Mouse (Mus musculus): ENCODE data around the gene Uqcr10.
A peak's percentile ranks its signal among the peaks of the same experiment; 100 is the strongest.

Gene Uqcr10

DNA sequence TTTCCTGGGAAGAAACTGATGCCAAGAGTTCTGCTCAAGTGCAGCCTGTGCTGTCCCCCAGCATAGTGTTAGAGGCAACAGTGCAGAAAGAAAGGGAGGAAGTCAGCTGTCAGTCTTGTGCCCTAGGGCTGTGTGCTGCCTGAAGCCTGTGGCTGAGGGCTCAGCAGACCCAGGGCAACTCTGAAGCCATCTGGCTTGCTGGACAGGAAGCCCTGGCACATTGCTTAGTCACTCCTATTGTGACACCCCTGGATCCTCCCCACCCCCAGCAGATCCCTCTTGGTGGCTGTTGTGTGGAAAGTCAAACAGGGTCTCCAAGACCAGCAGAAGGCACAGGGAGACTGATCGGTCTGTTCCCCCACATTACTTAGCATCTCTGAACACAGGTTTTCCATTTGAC lies 29.5 kb downstream of the Uqcr10 start:
- peak; percentile 52 for DNase-seq

DNA sequence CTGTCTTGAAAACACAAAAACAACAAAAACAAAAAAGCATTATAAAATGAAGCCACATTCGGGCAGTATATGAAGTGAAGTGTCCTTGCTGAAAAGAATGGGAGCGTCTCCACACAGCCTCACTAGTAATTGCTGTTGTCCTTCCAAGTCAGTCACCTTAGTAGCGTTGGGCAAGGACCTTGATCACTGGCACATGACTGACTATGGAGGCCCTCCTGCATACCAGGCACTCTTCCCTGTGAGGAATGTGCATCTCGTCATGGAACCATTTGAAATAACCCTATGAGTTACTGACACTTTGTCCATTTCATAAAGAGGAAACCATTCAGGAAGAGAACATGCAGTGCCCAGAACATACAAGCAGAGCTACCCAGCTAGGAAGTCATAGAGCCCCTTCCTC lies 32.4 kb downstream of the Uqcr10 start:
- DNase-seq, result no peak

DNA sequence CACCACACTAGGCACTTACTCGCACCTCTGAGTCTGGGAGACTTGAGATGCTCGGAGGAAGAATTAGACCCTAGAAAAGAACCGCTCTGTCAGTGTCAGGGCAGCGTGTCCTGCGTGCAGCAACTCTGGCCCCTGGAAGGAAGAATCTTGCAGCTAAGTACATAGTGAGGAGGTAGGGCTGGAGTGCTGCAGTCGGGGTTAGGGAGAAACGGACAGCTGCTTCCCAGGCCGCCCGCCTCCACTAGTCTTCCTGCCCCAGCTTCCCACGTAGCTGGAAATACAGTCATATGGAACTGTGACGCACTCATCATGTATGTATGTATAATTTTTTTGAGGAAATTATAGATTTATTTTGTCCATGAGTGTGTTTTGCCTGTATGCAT lies 41.7 kb downstream of the Uqcr10 start:
- no peak for DNase-seq

GRCm38 (mm10) chr11:4661871-4662495 lies 42.2 kb downstream of the Uqcr10 start:
- peak; percentile 43 for DNase-seq

- peak; percentile 56 for DNase-seq
Observed at GRCm38 (mm10) chr11:4661324-4661723, 42.8 kb downstream of the Uqcr10 start.

DNA sequence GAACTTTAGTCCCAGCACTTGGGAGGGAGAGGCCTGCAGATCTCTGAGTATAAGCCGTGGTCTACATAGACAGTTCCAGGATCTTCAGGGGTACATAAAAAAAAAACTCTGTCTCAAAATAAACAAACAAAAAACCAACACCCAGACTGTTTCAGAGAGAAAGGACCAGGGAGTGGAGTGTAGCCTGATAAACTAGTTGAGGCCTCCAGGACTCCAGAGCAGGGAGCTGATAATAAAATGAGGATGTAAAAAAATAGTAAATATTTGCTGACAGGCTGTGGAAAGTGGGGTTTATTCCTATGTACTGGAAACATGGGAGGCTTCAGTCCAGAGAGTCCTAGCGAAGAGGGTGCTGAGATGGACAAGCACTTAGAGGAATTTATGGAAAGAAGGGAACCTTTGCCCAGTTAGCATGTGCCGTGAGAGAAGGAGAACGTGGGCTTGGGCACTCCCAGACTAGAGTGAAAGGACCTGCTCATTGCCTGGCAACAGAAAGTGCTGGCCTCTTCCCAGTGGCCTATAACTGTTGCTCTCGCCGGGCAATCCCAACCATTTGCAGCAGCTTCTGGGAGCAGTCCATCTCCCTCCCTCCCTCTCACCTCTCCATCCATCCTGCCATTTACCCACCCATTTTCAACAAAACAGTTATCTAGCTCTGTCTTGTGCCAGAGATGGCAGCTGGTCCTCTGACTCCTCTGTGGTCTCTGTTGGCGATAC lies 43.7 kb downstream of the Uqcr10 start:
- peak; percentile 32 for DNase-seq

- DNase-seq, result no peak
Observed at GRCm38 (mm10) chr11:4659818-4660217, 44.3 kb downstream of the Uqcr10 start.

Data from lung, postnatal 36 days (tissue).